ENCODE assay signal across 8 mouse cellular contexts in genomic region chr17:36824005-36824404, GRCm38 (mm10). TPM values are rescaled to one million over a fixed set of nuclear protein-coding genes. Genes with fewer than 3 reads are reported as not detected.
A peak's percentile ranks its signal among the peaks of the same experiment; 100 is the strongest.
DNase-seq lines count a peak whose midpoint lies in the region; ATAC-seq lines count a peak whose summit lies in the region.
"Had no signal": no experiment of that assay in that cellular context is flagged by ENCODE, and none has a peak within 500 bp of the region (broad histone marks: within the 10 kb centered on the region; RNA-seq: fewer than 3 reads in every experiment).

No protein-coding gene starts in this region.

- no peak for ATAC-seq in neural tube, embryonic 15.5 days (ENCODE audit: low FRiP score)
- ATAC-seq in erythroid progenitor cell, adult 5-6 weeks (replicated peaks; ENCODE audit: low FRiP score, poor library complexity, severe bottlenecking), result peak; percentile 84
- ATAC-seq in intestine, embryonic 16.5 days, result peak; percentile 51; the same call in 1 of the 2 replicates
- peak; percentile 49; the same call in 1 of the 2 replicates for ATAC-seq in liver, embryonic 11.5 days (replicated peaks; ENCODE audit: low FRiP score)

- no peak overlapping the region for H3K4me2 ChIP-seq in neural tube, embryonic 15.5 days
- H3K4me2 ChIP-seq in intestine, embryonic 16.5 days (ENCODE audit: low read depth, low read length), result no peak overlapping the region
- no peak overlapping the region for H3K4me2 ChIP-seq in liver, embryonic 11.5 days

- H3K4me1 ChIP-seq in neural tube, embryonic 15.5 days, result no peaks in the 10 kb centered on the region
- no peaks in the 10 kb centered on the region for H3K4me1 ChIP-seq in intestine, embryonic 16.5 days (ENCODE audit: control insufficient read depth, insufficient read depth, low read length)
- H3K4me1 ChIP-seq in liver, embryonic 11.5 days (replicated peaks; ENCODE audit: control insufficient read depth, insufficient read depth, low read length), result no peaks in the 10 kb centered on the region

- peak; percentile 48 for DNase-seq in neural tube, embryonic 10.5 days (ENCODE audit: extremely low spot score, low spot score)
- DNase-seq in ZHBTc4 (ENCODE audit: low read depth, low spot score), result peak; percentile 67
- DNase-seq in liver, embryonic 11.5 days (ENCODE audit: low spot score), result no peak
- peak; percentile 71 for DNase-seq in retina, postnatal 1 day

- H3K4me3 ChIP-seq in neural tube, embryonic 15.5 days (replicated peaks), result no peak overlapping the region
- H3K4me3 ChIP-seq in intestine, embryonic 16.5 days (ENCODE audit: low read length), result no peak overlapping the region
- no peak overlapping the region for H3K4me3 ChIP-seq in liver, embryonic 11.5 days (ENCODE audit: low read depth, low read length)
- H3K4me3 ChIP-seq: megakaryocyte, embryonic 14.5 days had no signal

- 0 out of 2 replicates have a peak, but pooled peaks cover 3% of the 10 kb centered on the region for H3K27me3 ChIP-seq in neural tube, embryonic 15.5 days (replicated peaks)
- no peaks in the 10 kb centered on the region for H3K27me3 ChIP-seq in intestine, embryonic 16.5 days (replicated peaks; ENCODE audit: control insufficient read depth, insufficient read depth, low read length)
- peaks cover 3% of the 10 kb centered on the region; the same call in 1 of the 2 replicates for H3K27me3 ChIP-seq in liver, embryonic 11.5 days (replicated peaks; ENCODE audit: control insufficient read depth, insufficient read depth, low read length)

- H3K9ac ChIP-seq in neural tube, embryonic 15.5 days (replicated peaks), result no peak overlapping the region
- no peak overlapping the region for H3K9ac ChIP-seq in intestine, embryonic 16.5 days (ENCODE audit: low read depth, low read length)
- no peak overlapping the region for H3K9ac ChIP-seq in liver, embryonic 11.5 days (ENCODE audit: low read depth, low read length)

- H3K9me3 ChIP-seq in neural tube, embryonic 15.5 days (replicated peaks), result no peaks in the 10 kb centered on the region
- H3K9me3 ChIP-seq in intestine, embryonic 16.5 days (ENCODE audit: control insufficient read depth, low read length), result no peaks in the 10 kb centered on the region
- H3K9me3 ChIP-seq in liver, embryonic 11.5 days (ENCODE audit: control insufficient read depth, low read length), result no peaks in the 10 kb centered on the region
- H3K9me3 ChIP-seq: megakaryocyte, embryonic 14.5 days had no signal

- H3K36me3 ChIP-seq in neural tube, embryonic 15.5 days, result no peaks in the 10 kb centered on the region
- no peaks in the 10 kb centered on the region for H3K36me3 ChIP-seq in intestine, embryonic 16.5 days (ENCODE audit: control insufficient read depth, insufficient read depth, low read length)
- H3K36me3 ChIP-seq in liver, embryonic 11.5 days (ENCODE audit: control insufficient read depth, insufficient read depth, low read length), result no peaks in the 10 kb centered on the region

- H3K27ac ChIP-seq in neural tube, embryonic 15.5 days (replicated peaks), result no peak overlapping the region
- no peak overlapping the region for H3K27ac ChIP-seq in intestine, embryonic 16.5 days (ENCODE audit: low read length)
- H3K27ac ChIP-seq in liver, embryonic 11.5 days (ENCODE audit: low read depth, low read length), result no peak overlapping the region

RNA-seq across cellular contexts. Expression of gene H2-M10.6, which starts 12.0 kb away (rescaled TPM):
- polyA plus RNA-seq in neural tube, embryonic 15.5 days (2015; fragmentation: Nextera tagmentation; extraction: Ambion mirVana), result not detected in 2 replicates
- total RNA-seq in erythroid progenitor cell, adult 5-6 weeks (2015; ENCODE audit: low replicate concordance), result not detected in 2 replicates
- not detected in 2 replicates for total RNA-seq in erythroid progenitor cell, adult 5-6 weeks (2017; ENCODE audit: low replicate concordance)
- polyA plus RNA-seq in intestine, embryonic 16.5 days (2015; fragmentation: Nextera tagmentation; extraction: Ambion mirVana), result not detected in 2 replicates
- not detected in 2 replicates for polyA plus RNA-seq in liver, embryonic 11.5 days (2014; fragmentation: Nextera tagmentation; extraction: Ambion mirVana)

RNA-seq across cellular contexts. Expression of gene Trim26, which starts 12.9 kb away (rescaled TPM):
- 51.2 and 52.0 TPM in 2 replicates for polyA plus RNA-seq in neural tube, embryonic 15.5 days (2015; fragmentation: Nextera tagmentation; extraction: Ambion mirVana)
- total RNA-seq in erythroid progenitor cell, adult 5-6 weeks (2015; ENCODE audit: low replicate concordance), result 41.8 and 46.5 TPM in 2 replicates
- total RNA-seq in erythroid progenitor cell, adult 5-6 weeks (2017; ENCODE audit: low replicate concordance), result 13.9 and 15.8 TPM in 2 replicates
- 36.5 and 39.2 TPM in 2 replicates for polyA plus RNA-seq in intestine, embryonic 16.5 days (2015; fragmentation: Nextera tagmentation; extraction: Ambion mirVana)
- polyA plus RNA-seq in liver, embryonic 11.5 days (2014; fragmentation: Nextera tagmentation; extraction: Ambion mirVana), result 16.6 and 20.7 TPM in 2 replicates

RNA-seq across cellular contexts. Expression of gene Trim15, which starts 43.0 kb away (rescaled TPM):
- 0.73 and 0.82 TPM in 2 replicates for polyA plus RNA-seq in neural tube, embryonic 15.5 days (2015; fragmentation: Nextera tagmentation; extraction: Ambion mirVana)
- total RNA-seq in erythroid progenitor cell, adult 5-6 weeks (2015; ENCODE audit: low replicate concordance), result 2.2 TPM in 1 of 2 replicates, not detected in the other
- total RNA-seq in erythroid progenitor cell, adult 5-6 weeks (2017; ENCODE audit: low replicate concordance), result 0.51 and 1.4 TPM in 2 replicates
- polyA plus RNA-seq in intestine, embryonic 16.5 days (2015; fragmentation: Nextera tagmentation; extraction: Ambion mirVana), result 8.5 and 11.6 TPM in 2 replicates
- polyA plus RNA-seq in liver, embryonic 11.5 days (2014; fragmentation: Nextera tagmentation; extraction: Ambion mirVana), result 0.18 and 0.29 TPM in 2 replicates

RNA-seq across cellular contexts. Expression of gene Trim10, which starts 45.4 kb away (rescaled TPM):
- polyA plus RNA-seq in neural tube, embryonic 15.5 days (2015; fragmentation: Nextera tagmentation; extraction: Ambion mirVana), result 1.4 and 1.9 TPM in 2 replicates
- total RNA-seq in erythroid progenitor cell, adult 5-6 weeks (2015; ENCODE audit: low replicate concordance), result 270 and 287 TPM in 2 replicates
- total RNA-seq in erythroid progenitor cell, adult 5-6 weeks (2017; ENCODE audit: low replicate concordance), result 428 and 543 TPM in 2 replicates
- polyA plus RNA-seq in intestine, embryonic 16.5 days (2015; fragmentation: Nextera tagmentation; extraction: Ambion mirVana), result 3.3 and 5.7 TPM in 2 replicates
- polyA plus RNA-seq in liver, embryonic 11.5 days (2014; fragmentation: Nextera tagmentation; extraction: Ambion mirVana), result 70.1 and 81.4 TPM in 2 replicates

RNA-seq across cellular contexts. Expression of gene H2-M10.5, which starts 51.3 kb away (rescaled TPM):
- not detected in 2 replicates for polyA plus RNA-seq in neural tube, embryonic 15.5 days (2015; fragmentation: Nextera tagmentation; extraction: Ambion mirVana)
- total RNA-seq in erythroid progenitor cell, adult 5-6 weeks (2015; ENCODE audit: low replicate concordance), result not detected in 2 replicates
- total RNA-seq in erythroid progenitor cell, adult 5-6 weeks (2017; ENCODE audit: low replicate concordance), result not detected in 2 replicates
- not detected in 2 replicates for polyA plus RNA-seq in intestine, embryonic 16.5 days (2015; fragmentation: Nextera tagmentation; extraction: Ambion mirVana)
- polyA plus RNA-seq in liver, embryonic 11.5 days (2014; fragmentation: Nextera tagmentation; extraction: Ambion mirVana), result not detected in 2 replicates
